Mouse (Mus musculus) layer of hippocampus, postnatal 10 days (tissue): ENCODE data around the gene Amotl2. TPM values are rescaled to one million over a fixed set of nuclear protein-coding genes. Genes with fewer than 3 reads are reported as not detected.

ENCODE experiments used
- DNase-seq, 2 experiments: peaks; one replicate each; pipeline ENCODE4 v3.0.0; 2021; ENCODE audit warnings: low spot score in 2 of 2
- long read RNA-seq: library from polyadenylated mRNA; stranded (forward); transcript quantifications from one replicate; pipeline ENCODE4 v2.0.0, GENCODE M21; 2023
- total RNA-seq, 2 experiments: library from RNA; stranded (reverse); gene quantifications; 2 replicates each; pipeline ENCODE4 v1.2.3; 2021

The Amotl2 gene
- 10 to 100 TPM; 18.3 to 20.7 TPM for total RNA-seq
- long read RNA-seq, full-length matches to known transcripts: 3 of 6 reads
- long read RNA-seq, partial matches to known transcripts: 1 of 6 reads
- long read RNA-seq, other reads (novel, unspliced or antisense): 2 of 6 reads

- no peak for DNase-seq
Observed at GRCm38 (mm10) chr9:102716481-102717163, at the start of gene Amotl2. Gene Amotl2 (plus strand): TSS chr9:102716672.

- DNase-seq: no peak
Observed at GRCm38 (mm10) chr9:102668115-102668514, 48.4 kb upstream of the Amotl2 start.

- no peak for DNase-seq
Observed at GRCm38 (mm10) chr9:102668906-102669305, 47.6 kb upstream of the Amotl2 start.

GRCm38 (mm10) chr9:102673381-102673780 is 43.1 kb upstream of the Amotl2 start:
- no peak for DNase-seq

GRCm38 (mm10) chr9:102675922-102676321 is 40.5 kb upstream of the Amotl2 start:
- DNase-seq: no peak

GRCm38 (mm10) chr9:102681470-102681869 is 35.0 kb upstream of the Amotl2 start:
- DNase-seq: no peak

- peak in 1 of 2 experiments; percentile 39 for DNase-seq
Observed at GRCm38 (mm10) chr9:102687943-102688342, 28.5 kb upstream of the Amotl2 start.

GRCm38 (mm10) chr9:102689406-102689939 is 27.0 kb upstream of the Amotl2 start:
- peak in 1 of 2 experiments; percentile 33 for DNase-seq

GRCm38 (mm10) chr9:102689940-102690642 is 26.4 kb upstream of the Amotl2 start:
- DNase-seq: peak; percentile 78 to 79

- peak in 1 of 2 experiments; percentile 22 for DNase-seq
Observed at GRCm38 (mm10) chr9:102690891-102691290, 25.6 kb upstream of the Amotl2 start.

- no peak for DNase-seq
Observed at GRCm38 (mm10) chr9:102692564-102693475, 23.7 kb upstream of the Amotl2 start.

GRCm38 (mm10) chr9:102701042-102701441 is 15.4 kb upstream of the Amotl2 start:
- DNase-seq: no peak

GRCm38 (mm10) chr9:102709504-102710135 is 6.9 kb upstream of the Amotl2 start:
- DNase-seq: no peak

- DNase-seq: no peak
Observed at GRCm38 (mm10) chr9:102710520-102710919, 6.0 kb upstream of the Amotl2 start.

GRCm38 (mm10) chr9:102713797-102714196 is 2.7 kb upstream of the Amotl2 start:
- DNase-seq: peak; percentile 49 to 67

- no peak for DNase-seq
Observed at GRCm38 (mm10) chr9:102714893-102715505, 1.5 kb upstream of the Amotl2 start.

- DNase-seq: no peak
Observed at GRCm38 (mm10) chr9:102715506-102715900, 969 bp upstream of the Amotl2 start.

GRCm38 (mm10) chr9:102717164-102717885 is 853 bp downstream of the Amotl2 start:
- DNase-seq: peak; percentile 76 to 82

- peak; percentile 64 to 72 for DNase-seq
Observed at GRCm38 (mm10) chr9:102717886-102718643, 1.6 kb downstream of the Amotl2 start.
